Mouse (Mus musculus) layer of hippocampus, postnatal 14 days (tissue): Measurements from ENCODE around the gene Zfp128. TPM values are rescaled to one million over a fixed set of nuclear protein-coding genes. Genes with fewer than 3 reads are reported as not detected.
"Not testable (repeated sequence)": the region's sequence is repeated elsewhere in the genome, so short reads cannot be mapped to it uniquely, and the experiment has no call there.

Experiments used
- DNase-seq, 2 experiments: peaks; one replicate each; pipeline ENCODE4 v3.0.0; 2021 to 2022; ENCODE audit warnings: low spot score in 2 of 2, mixed read lengths in 1 of 2
- long read RNA-seq, 2 experiments: library from polyadenylated mRNA; stranded (forward); transcript quantifications; one replicate each; pipeline ENCODE4 v2.0.0; 2021
- total RNA-seq, 2 experiments: library from RNA; stranded (reverse); gene quantifications; 2 replicates each; pipeline ENCODE4 v1.2.3; 2021

Zfp128 gene
- total RNA-seq, result 1 to 10 TPM; 6.2 to 7.3 TPM
- long read RNA-seq, experiment 1, partial matches to known transcripts, result 2 of 4 reads
- long read RNA-seq, experiment 1, other reads (novel, unspliced or antisense), result 0 of 4 reads
- long read RNA-seq, experiment 2, transcript Zfp128-202 (4 exons, 3,834 nt), result major isoform, 5 of 6 reads
- long read RNA-seq, experiment 2, partial matches to known transcripts, result 1 of 6 reads
- long read RNA-seq, experiment 2, other reads (novel, unspliced or antisense), result 0 of 6 reads

- peak; percentile 94 to 97 for DNase-seq
These were observed at the start of gene Zfp128 for GRCm38 (mm10) chr7:12880911-12881660. Gene Zfp128, plus strand, starts transcription at chr7:12881177.

- DNase-seq, result peak; percentile 86
These were observed 46.5 kb upstream of the Zfp128 start, which contains the start of gene Zfp110 for GRCm38 (mm10) chr7:12834162-12835120. Gene Zfp110, plus strand, starts transcription at chr7:12834761.

GRCm38 (mm10) chr7:12835193-12835671 lies 45.7 kb upstream of the Zfp128 start:
- DNase-seq, result peak; percentile 6 to 26

- no peak for DNase-seq
These were observed 45.2 kb upstream of the Zfp128 start for GRCm38 (mm10) chr7:12835779-12836178.

- DNase-seq, result peak in 1 of 2 experiments; percentile 31
These were observed 6.7 kb upstream of the Zfp128 start for GRCm38 (mm10) chr7:12874301-12874700.

- DNase-seq, result no peak
These were observed 941 bp upstream of the Zfp128 start for GRCm38 (mm10) chr7:12880036-12880435.

- not testable (repeated sequence) for DNase-seq
These were observed 480 bp upstream of the Zfp128 start for GRCm38 (mm10) chr7:12880497-12880896.

- no peak for DNase-seq
These were observed 5.7 kb downstream of the Zfp128 start for GRCm38 (mm10) chr7:12886563-12887266.

- no peak for DNase-seq
These were observed 6.6 kb downstream of the Zfp128 start for GRCm38 (mm10) chr7:12887585-12887984.

GRCm38 (mm10) chr7:12890928-12891327 lies 10.0 kb downstream of the Zfp128 start:
- DNase-seq, result no peak

GRCm38 (mm10) chr7:12891334-12891733 lies 10.4 kb downstream of the Zfp128 start:
- DNase-seq, result no peak

- peak; percentile 92 to 97 for DNase-seq
These were observed 16.9 kb downstream of the Zfp128 start, which contains the start of gene Zscan22 for GRCm38 (mm10) chr7:12897655-12898410. Gene Zscan22, plus strand, starts transcription at chr7:12897815.

GRCm38 (mm10) chr7:12901517-12901916 lies 20.5 kb downstream of the Zfp128 start:
- no peak for DNase-seq

GRCm38 (mm10) chr7:12903623-12904022 lies 22.6 kb downstream of the Zfp128 start:
- DNase-seq, result no peak

GRCm38 (mm10) chr7:12905146-12905545 lies 24.2 kb downstream of the Zfp128 start:
- no peak for DNase-seq

GRCm38 (mm10) chr7:12909498-12909962 lies 28.6 kb downstream of the Zfp128 start:
- DNase-seq, result peak; percentile 57 to 80

GRCm38 (mm10) chr7:12910181-12910668 lies 29.2 kb downstream of the Zfp128 start:
- DNase-seq, result peak; percentile 71 to 77

GRCm38 (mm10) chr7:12913556-12913955 lies 32.6 kb downstream of the Zfp128 start:
- no peak for DNase-seq

- not testable (repeated sequence) for DNase-seq
These were observed 39.5 kb downstream of the Zfp128 start for GRCm38 (mm10) chr7:12920495-12920894.
